Mouse (Mus musculus) embryonic facial prominence, embryonic 11.5 days (tissue): ENCODE measurements around the gene 4921517D22Rik. TPM values are rescaled to one million over a fixed set of nuclear protein-coding genes. Genes with fewer than 3 reads are reported as not detected.
A peak's percentile ranks its signal among the peaks of the same experiment; 100 is the strongest.

Experiments used
- ATAC-seq: fragments of 200-750 bp; cut with Nextera tagmentation; replicated peaks from 2 replicates; pipeline ENCODE4 v1.8.0; 2017; ENCODE audit warnings: low read depth; ENCODE audit not compliant: insufficient number of reproducible peaks, low FRiP score, low TSS enrichment
- DNase-seq: peaks from one replicate; pipeline ENCODE4 v3.0.0-alpha.2; 2015; ENCODE audit warnings: low spot score
- H3K27ac ChIP-seq: fragments of 300-500 bp; sonication (generic); replicated peaks from 2 replicates; pipeline ENCODE4 v1.5.1; 2014; ENCODE audit warnings: mild to moderate bottlenecking, low read depth, low read length, control low read depth
- H3K27me3 ChIP-seq: fragments of 300-500 bp; sonication (generic); 2 replicates; pipeline ENCODE4 v1.6.1; 2014; ENCODE audit warnings: mild to moderate bottlenecking, low read length, moderate library complexity, mixed read lengths; ENCODE audit not compliant: control insufficient read depth, insufficient read depth
- H3K36me3 ChIP-seq: fragments of 300-500 bp; sonication (generic); replicated peaks from 2 replicates; pipeline ENCODE4 v1.6.1; 2014; ENCODE audit warnings: low read depth, mild to moderate bottlenecking, low read length, moderate library complexity, mixed read lengths; ENCODE audit not compliant: control insufficient read depth, insufficient read depth
- H3K4me1 ChIP-seq: fragments of 300-500 bp; sonication (generic); 2 replicates; pipeline ENCODE4 v1.6.1; 2014; ENCODE audit warnings: low read length, mixed read lengths; ENCODE audit not compliant: control insufficient read depth, insufficient read depth
- H3K4me2 ChIP-seq: fragments of 300-500 bp; sonication (generic); 2 replicates; pipeline ENCODE4 v1.6.1; 2014; ENCODE audit warnings: low read depth, mild to moderate bottlenecking, control low read depth, low read length, moderate library complexity
- H3K4me3 ChIP-seq: fragments of 300-500 bp; sonication (generic); 2 replicates; pipeline ENCODE4 v1.5.1; 2014; ENCODE audit warnings: low read depth, low read length, control low read depth
- H3K9ac ChIP-seq: fragments of 300-500 bp; sonication (generic); replicated peaks from 2 replicates; pipeline ENCODE4 v1.6.1; 2014; ENCODE audit warnings: mild to moderate bottlenecking, control low read depth, low read length
- H3K9me3 ChIP-seq: fragments of 300-500 bp; sonication (generic); replicated peaks from 2 replicates; pipeline ENCODE4 v1.6.1; 2016; ENCODE audit warnings: mild to moderate bottlenecking, low read length, inconsistent platforms, mixed read lengths; ENCODE audit not compliant: control insufficient read depth
- WGBS: fragments of 180-500 bp; shearing (Covaris S2); extraction: QIAGEN DNeasy Blood & Tissue Kit; methylation state at CpG from one replicate; pipeline ENCODE4 v1.1.7; 2014; 5-methylcytosine and 5-hydroxymethylcytosine counted together
- polyA plus RNA-seq: library from polyadenylated mRNA; unstranded; fragments of >200 nt; fragmentation: Nextera tagmentation; extraction: Ambion mirVana; gene quantifications from 2 replicates; pipeline ENCODE4 v1.2.1, GENCODE M21; 2014

4921517D22Rik gene
- polyA plus RNA-seq, 1 experiment from 2014 or later = not detected

DNA sequence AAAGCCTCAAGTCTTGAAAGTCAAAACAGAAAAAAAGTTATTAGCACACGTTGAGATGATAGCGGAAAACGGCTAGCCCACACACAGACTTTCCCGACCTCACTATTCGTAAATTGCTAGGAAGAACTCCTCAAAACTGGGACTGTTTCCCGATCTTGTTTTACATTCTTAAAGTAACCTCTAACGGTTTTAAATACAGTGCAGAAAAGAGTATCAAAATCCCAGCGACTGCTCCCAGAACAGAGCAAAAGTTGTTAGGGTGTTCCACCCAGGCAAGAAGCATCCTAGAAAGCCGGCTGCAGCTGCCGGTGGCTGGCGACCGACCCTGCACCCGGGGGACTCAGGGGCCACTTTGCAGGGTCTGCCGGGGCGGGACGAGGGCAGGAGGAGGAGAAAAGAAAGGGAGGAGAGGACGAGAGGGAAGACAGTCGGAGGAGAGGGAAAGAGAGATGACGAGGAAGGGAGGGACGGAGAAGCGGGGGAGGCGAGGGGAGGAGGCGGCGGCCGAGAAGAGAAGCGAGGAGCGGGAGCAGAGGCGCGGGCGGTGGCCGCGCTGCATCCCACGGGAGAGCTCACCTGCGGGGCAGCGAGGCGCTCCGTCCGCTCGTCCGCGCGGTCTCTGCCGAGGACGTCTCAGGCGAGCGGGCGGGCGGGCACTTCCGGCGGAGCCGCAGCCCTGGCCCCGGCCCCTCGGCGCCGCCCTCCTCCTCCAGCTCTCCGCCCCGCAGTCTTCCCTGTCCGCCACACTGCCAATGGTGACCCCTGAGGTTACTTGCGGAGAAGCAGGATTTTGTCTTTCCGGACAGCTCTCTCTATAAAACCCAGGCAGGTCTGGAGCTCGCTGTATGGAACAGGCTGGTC is 18.5 kb downstream of the 4921517D22Rik start, which contains the start of gene Golm1:
Golm1 (minus strand) TSS at position 661 of the 861 bp plus-strand sequence.
- Histone ChIP-seq H3K4me2 (peak within 1 kb of the TSS; percentile 28), H3K9ac (peak within 1 kb of the TSS; percentile 80), H3K27me3 (no peaks in the 10 kb centered on the region), H3K4me1 (no peaks in the 10 kb centered on the region), H3K36me3 (no peaks in the 10 kb centered on the region), H3K4me3 (peak within 1 kb of the TSS; percentile 73), H3K27ac (peak within 1 kb of the TSS; percentile 86), H3K9me3 (no peaks in the 10 kb centered on the region)
- peak; percentile 91 for ATAC-seq
- DNase-seq = peak; percentile 80
- 1% methylated on average over 52 of the region's 61 CpGs for WGBS

DNA sequence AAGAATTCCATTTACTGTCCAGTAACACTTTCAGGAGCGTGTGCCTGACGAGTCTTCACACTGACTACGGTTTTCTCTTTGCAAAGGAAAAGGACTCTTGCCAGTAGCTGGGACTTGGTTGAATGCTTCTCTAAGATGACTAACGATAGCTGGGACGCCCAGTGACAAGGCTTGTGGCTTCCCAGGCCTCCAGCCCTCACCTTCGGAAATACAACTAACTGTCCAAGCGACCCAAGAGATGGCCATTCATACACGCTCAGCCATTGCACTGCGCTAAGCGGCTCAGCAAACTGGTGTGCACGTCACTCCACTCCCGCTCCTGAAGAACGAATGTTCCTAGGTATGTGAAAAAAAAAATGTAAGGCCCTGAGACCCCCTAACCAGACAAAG is 19.2 kb downstream of the 4921517D22Rik start:
- Histone ChIP-seq H3K27me3 (no peaks in the 10 kb centered on the region), H3K9ac (peak overlapping the region; percentile 80), H3K9me3 (no peaks in the 10 kb centered on the region), H3K4me3 (peak overlapping the region; percentile 73), H3K4me1 (no peaks in the 10 kb centered on the region), H3K4me2 (peak overlapping the region; percentile 28), H3K27ac (no peak overlapping the region), H3K36me3 (no peaks in the 10 kb centered on the region)
- WGBS = under 1% methylated on average over 13 of the region's 13 CpGs
- DNase-seq = peak; percentile 67
- ATAC-seq = no peak

DNA sequence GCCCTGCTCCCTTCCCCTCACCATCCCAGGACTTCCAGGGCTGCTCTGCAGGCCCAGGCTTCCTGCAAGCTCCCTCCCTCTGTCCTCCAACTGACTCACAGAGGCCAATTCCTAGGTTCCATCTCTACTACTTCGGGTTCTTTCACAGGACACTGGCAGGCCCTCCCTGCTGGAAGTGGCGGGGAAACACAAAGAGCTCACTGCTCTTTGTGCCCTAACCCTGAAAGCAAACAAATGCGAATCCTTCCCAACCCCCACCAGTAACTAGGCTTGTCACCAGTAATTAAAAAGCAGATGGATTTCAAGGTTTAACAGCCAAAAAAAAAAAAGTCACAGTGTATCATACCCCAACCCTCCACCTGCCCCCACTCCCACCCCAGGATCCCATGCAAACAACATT is 19.7 kb downstream of the 4921517D22Rik start:
- ATAC-seq = no peak
- 0% methylated on average over 3 of the region's 3 CpGs for WGBS
- no peaks in the 10 kb centered on the region for H3K27me3 ChIP-seq
- peak; percentile 69 for DNase-seq
- H3K4me2 ChIP-seq = peak overlapping the region; percentile 28
- peak overlapping the region; percentile 73 for H3K4me3 ChIP-seq
- H3K4me1 ChIP-seq = no peaks in the 10 kb centered on the region
- peak overlapping the region; percentile 37; the same call in 1 of the 2 replicates for H3K9ac ChIP-seq
- no peak overlapping the region for H3K27ac ChIP-seq
- H3K36me3 ChIP-seq = no peaks in the 10 kb centered on the region
- H3K9me3 ChIP-seq = no peaks in the 10 kb centered on the region

DNA sequence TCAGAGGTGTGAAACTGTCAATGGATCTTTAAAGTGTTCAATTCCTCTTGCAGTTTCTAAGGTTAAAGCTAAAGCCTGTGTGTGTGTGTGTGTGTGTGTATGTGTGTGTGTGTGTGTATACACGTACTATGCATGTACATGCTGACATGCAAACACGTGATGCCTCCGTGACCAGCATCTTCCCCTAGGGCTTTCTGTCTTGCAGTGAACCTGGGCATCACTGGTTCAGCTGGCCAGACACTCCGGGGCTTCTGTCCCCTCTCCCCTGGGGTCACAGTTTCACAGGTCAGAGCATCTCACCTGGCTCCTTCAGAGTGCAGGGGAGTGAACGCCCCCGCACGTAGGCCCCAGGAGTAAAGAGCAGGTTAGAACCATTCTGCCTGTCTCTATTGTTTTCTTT is 20.3 kb downstream of the 4921517D22Rik start:
- H3K9ac ChIP-seq = peak overlapping the region; percentile 58
- peak overlapping the region; percentile 22 for H3K4me3 ChIP-seq
- H3K4me1 ChIP-seq = no peaks in the 10 kb centered on the region
- ATAC-seq (no peak), DNase-seq (no peak)
- H3K4me2 ChIP-seq = peak overlapping the region; percentile 41
- no peaks in the 10 kb centered on the region for H3K36me3 ChIP-seq
- 34% methylated on average over 7 of the region's 7 CpGs for WGBS
- no peaks in the 10 kb centered on the region for H3K27me3 ChIP-seq
- H3K9me3 ChIP-seq = no peaks in the 10 kb centered on the region
- H3K27ac ChIP-seq = no peak overlapping the region

DNA sequence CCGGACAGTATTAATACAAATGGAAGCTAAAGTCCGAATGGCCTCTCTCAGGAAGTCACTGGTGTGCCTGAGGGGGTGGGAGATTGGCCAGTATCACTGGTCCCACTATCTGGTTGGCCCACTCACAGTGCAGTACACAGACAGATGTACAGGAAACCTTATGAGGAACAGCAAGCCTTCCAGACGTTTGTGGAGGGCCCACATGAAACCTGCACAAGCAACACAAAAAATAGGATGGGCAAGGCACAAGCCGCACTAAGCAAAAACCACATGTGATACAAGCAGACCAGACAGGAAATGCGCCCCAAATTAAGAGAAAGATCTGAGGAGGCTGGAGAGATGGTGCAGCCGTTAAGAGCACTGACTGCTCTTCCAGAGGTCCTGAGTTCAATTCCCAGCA is 21.7 kb downstream of the 4921517D22Rik start:
- ATAC-seq (no peak), DNase-seq (no peak)
- Histone ChIP-seq H3K9ac (no peak overlapping the region), H3K4me2 (no peak overlapping the region), H3K36me3 (no peaks in the 10 kb centered on the region), H3K9me3 (no peaks in the 10 kb centered on the region), H3K27me3 (no peaks in the 10 kb centered on the region), H3K4me3 (no peak overlapping the region), H3K4me1 (no peaks in the 10 kb centered on the region), H3K27ac (no peak overlapping the region)
- 64% methylated on average over 6 of the region's 6 CpGs for WGBS

DNA sequence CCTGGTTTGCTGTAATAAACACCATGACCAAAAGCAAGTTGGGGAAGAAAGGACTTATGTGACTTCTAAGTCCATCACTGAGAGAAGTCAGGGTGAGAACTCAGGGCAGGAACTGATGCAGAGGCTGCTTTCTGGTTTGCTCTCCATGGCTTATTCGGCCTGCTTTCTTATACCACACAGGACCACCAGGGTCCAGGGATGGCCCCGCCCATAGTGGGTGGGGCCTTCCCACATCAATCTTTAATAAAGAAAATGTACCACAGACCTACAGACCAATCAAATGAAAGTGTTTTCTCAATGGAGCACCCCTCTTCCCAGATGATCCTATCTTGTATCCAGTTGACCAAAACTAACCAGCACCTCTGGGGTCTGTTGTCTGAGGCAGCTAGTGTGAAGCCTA is 22.4 kb downstream of the 4921517D22Rik start:
- Histone ChIP-seq H3K36me3 (no peaks in the 10 kb centered on the region), H3K27ac (no peak overlapping the region), H3K4me2 (no peak overlapping the region), H3K27me3 (no peaks in the 10 kb centered on the region), H3K4me3 (no peak overlapping the region), H3K4me1 (no peaks in the 10 kb centered on the region), H3K9me3 (no peaks in the 10 kb centered on the region), H3K9ac (no peak overlapping the region)
- no peak for DNase-seq
- no peak for ATAC-seq
- WGBS = 76% methylated on average over 2 of the region's 2 CpGs

DNA sequence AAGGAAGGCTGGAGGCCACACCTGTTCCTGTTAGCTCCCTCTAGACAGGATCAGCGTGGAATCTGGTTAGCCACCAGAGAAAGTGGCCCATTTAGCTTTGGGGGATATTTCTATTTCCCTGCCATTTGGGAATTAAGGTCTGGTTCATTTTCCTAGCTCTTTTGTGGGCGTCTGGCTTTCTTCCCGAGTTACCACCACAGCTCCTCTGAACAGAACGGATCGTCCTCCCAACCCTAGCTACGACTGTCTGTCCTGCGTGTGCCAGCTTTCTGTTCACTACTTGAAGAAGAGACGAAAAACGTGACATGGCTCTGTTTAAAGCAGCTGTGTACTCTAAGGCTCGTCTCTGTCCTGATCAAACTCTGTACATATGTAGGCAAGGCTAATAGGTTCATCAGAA is 24.0 kb downstream of the 4921517D22Rik start:
- Histone ChIP-seq H3K4me2 (no peak overlapping the region), H3K27me3 (no peaks in the 10 kb centered on the region), H3K9me3 (no peaks in the 10 kb centered on the region), H3K4me1 (no peaks in the 10 kb centered on the region), H3K4me3 (no peak overlapping the region), H3K9ac (no peak overlapping the region), H3K27ac (no peak overlapping the region), H3K36me3 (no peaks in the 10 kb centered on the region)
- WGBS = 90% methylated on average over 10 of the region's 10 CpGs
- ATAC-seq (no peak), DNase-seq (no peak)

DNA sequence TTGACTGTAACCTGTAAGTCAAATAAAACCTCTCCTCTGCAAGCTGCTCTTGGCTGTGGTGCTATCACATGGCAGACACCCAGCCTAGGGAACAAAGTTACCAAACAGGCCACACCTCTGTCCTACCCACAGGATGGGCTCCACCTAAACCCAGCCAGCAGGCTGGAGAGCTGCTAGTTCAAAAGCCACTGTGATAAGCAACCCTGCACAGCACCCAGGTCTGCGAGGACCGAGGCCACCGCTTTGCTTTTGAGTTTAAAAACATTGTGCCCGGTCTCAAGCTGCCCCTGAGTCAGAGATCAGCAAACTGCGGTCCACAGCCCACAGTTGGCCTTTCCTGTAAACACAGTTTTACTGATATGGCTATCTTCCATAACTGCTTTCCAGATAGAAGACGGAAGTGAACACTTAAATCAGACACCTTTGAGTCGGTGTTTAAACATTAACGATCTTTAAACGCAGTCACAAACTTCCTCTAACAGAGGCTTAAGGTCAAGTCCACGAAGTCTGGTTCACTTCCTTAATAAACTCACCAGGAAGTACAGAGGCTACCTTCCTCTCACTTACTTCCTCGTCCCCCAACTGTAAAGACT is 25.3 kb downstream of the 4921517D22Rik start:
- ATAC-seq = no peak
- Histone ChIP-seq H3K36me3 (no peaks in the 10 kb centered on the region), H3K9me3 (no peaks in the 10 kb centered on the region), H3K4me2 (no peak overlapping the region), H3K27me3 (no peaks in the 10 kb centered on the region), H3K27ac (no peak overlapping the region), H3K4me3 (no peak overlapping the region), H3K9ac (no peak overlapping the region), H3K4me1 (no peaks in the 10 kb centered on the region)
- DNase-seq = no peak
- 83% methylated on average over 11 of the region's 11 CpGs for WGBS
